Mouse (Mus musculus) kidney, postnatal 10 days (tissue): Measurements from ENCODE around the gene Zfp354b.
A peak's percentile ranks its signal among the peaks of the same experiment; 100 is the strongest.

ENCODE experiments used
- DNase-seq: peaks from one replicate; pipeline ENCODE4 v3.0.0; 2021; ENCODE audit warnings: mixed read lengths

Zfp354b gene

GRCm38 (mm10) chr11:50931451-50931866 lies at the start of gene Zfp354b:
Gene Zfp354b (minus strand): TSS chr11:50931633.
- peak; percentile 91 for DNase-seq

- no peak for DNase-seq
Observed at GRCm38 (mm10) chr11:50977216-50977615, 45.8 kb upstream of the Zfp354b start.

GRCm38 (mm10) chr11:50966230-50966629 lies 34.8 kb upstream of the Zfp354b start, which contains the start of gene Olfr1378:
Gene Olfr1378 (plus strand): TSS chr11:50966530.
- no peak for DNase-seq

- DNase-seq: no peak
Observed at GRCm38 (mm10) chr11:50964886-50965285, 33.5 kb upstream of the Zfp354b start.

- DNase-seq: no peak
Observed at GRCm38 (mm10) chr11:50953665-50954064, 22.2 kb upstream of the Zfp354b start, which contains the start of gene Prop1. Gene Prop1 (minus strand): TSS chr11:50953765.

GRCm38 (mm10) chr11:50952290-50952689 lies 20.9 kb upstream of the Zfp354b start:
- peak; percentile 39 for DNase-seq

- DNase-seq: no peak
Observed at GRCm38 (mm10) chr11:50943506-50943905, 12.1 kb upstream of the Zfp354b start, which contains the start of gene 4933414I15Rik. Gene 4933414I15Rik (minus strand): TSS chr11:50943765.

- no peak for DNase-seq
Observed at GRCm38 (mm10) chr11:50942386-50942785, 11.0 kb upstream of the Zfp354b start.

- peak; percentile 52 for DNase-seq
Observed at GRCm38 (mm10) chr11:50939621-50940366, 8.4 kb upstream of the Zfp354b start.

GRCm38 (mm10) chr11:50938435-50938834 lies 7.0 kb upstream of the Zfp354b start:
- DNase-seq: no peak

- DNase-seq: no peak
Observed at GRCm38 (mm10) chr11:50932040-50932439, 607 bp upstream of the Zfp354b start.

- DNase-seq: no peak
Observed at GRCm38 (mm10) chr11:50931021-50931420, 412 bp downstream of the Zfp354b start.

- DNase-seq: no peak
Observed at GRCm38 (mm10) chr11:50930469-50931014, 891 bp downstream of the Zfp354b start.

- peak; percentile 95 for DNase-seq
Observed at GRCm38 (mm10) chr11:50915671-50916320, 15.6 kb downstream of the Zfp354b start, which contains the start of gene Zfp2. Gene Zfp2 (minus strand): TSS chr11:50916165.

- DNase-seq: no peak
Observed at GRCm38 (mm10) chr11:50914461-50914860, 17.0 kb downstream of the Zfp354b start.

- DNase-seq: no peak
Observed at GRCm38 (mm10) chr11:50913301-50913700, 18.1 kb downstream of the Zfp354b start.

GRCm38 (mm10) chr11:50908136-50908535 lies 23.3 kb downstream of the Zfp354b start:
- no peak for DNase-seq

- no peak for DNase-seq
Observed at GRCm38 (mm10) chr11:50897359-50897758, 34.1 kb downstream of the Zfp354b start.

GRCm38 (mm10) chr11:50892441-50892840 lies 39.0 kb downstream of the Zfp354b start:
- DNase-seq: peak; percentile 10

GRCm38 (mm10) chr11:50887390-50888128 lies 43.9 kb downstream of the Zfp354b start, which contains the start of gene Zfp454:
Gene Zfp454 (minus strand): TSS chr11:50887651.
- DNase-seq: peak; percentile 92

GRCm38 (mm10) chr11:50886933-50887293 lies 44.5 kb downstream of the Zfp354b start:
- peak; percentile 44 for DNase-seq

- DNase-seq: peak; percentile 44
Observed at GRCm38 (mm10) chr11:50886231-50886932, 45.1 kb downstream of the Zfp354b start.
